Mouse (Mus musculus): ENCODE results near the gene Mbtd1. TPM values are rescaled to one million over a fixed set of nuclear protein-coding genes. Genes with fewer than 3 reads are reported as not detected.
"Not testable (repeated sequence)": the region's sequence is repeated elsewhere in the genome, so short reads cannot be mapped to it uniquely, and the experiment has no call there.

Gene Mbtd1
- polyA plus RNA-seq (2012; rRNA removed): 17.9 and 18.4 TPM in 2 replicates

- peak; percentile 96 for DNase-seq (ENCODE audit: low spot score)
These were observed at the start of gene Mbtd1, which contains the start of gene Utp18 for GRCm38 (mm10) chr11:93885572-93886410. Gene Mbtd1, plus strand, starts transcription at chr11:93885852. Gene Utp18, minus strand, starts transcription at chr11:93885766.

- no peak for DNase-seq (ENCODE audit: low spot score)
These were observed 38.3 kb upstream of the Mbtd1 start for GRCm38 (mm10) chr11:93847342-93847741.

GRCm38 (mm10) chr11:93852546-93852945 is 33.1 kb upstream of the Mbtd1 start:
- no peak for DNase-seq (ENCODE audit: low spot score)

GRCm38 (mm10) chr11:93856284-93856955 is 29.2 kb upstream of the Mbtd1 start:
- peak; percentile 38 for DNase-seq (ENCODE audit: low spot score)

- no peak for DNase-seq (ENCODE audit: low spot score)
These were observed 25.0 kb upstream of the Mbtd1 start for GRCm38 (mm10) chr11:93860540-93861172.

- DNase-seq (ENCODE audit: low spot score): no peak
These were observed 24.5 kb upstream of the Mbtd1 start for GRCm38 (mm10) chr11:93861193-93861592.

GRCm38 (mm10) chr11:93862045-93862623 is 23.5 kb upstream of the Mbtd1 start:
- DNase-seq (ENCODE audit: low spot score): no peak

GRCm38 (mm10) chr11:93862638-93863037 is 23.0 kb upstream of the Mbtd1 start:
- no peak for DNase-seq (ENCODE audit: low spot score)

GRCm38 (mm10) chr11:93884068-93884467 is 1.6 kb upstream of the Mbtd1 start:
- DNase-seq (ENCODE audit: low spot score): no peak

- DNase-seq (ENCODE audit: low spot score): no peak
These were observed 616 bp upstream of the Mbtd1 start for GRCm38 (mm10) chr11:93884901-93885571.

- DNase-seq (ENCODE audit: low spot score): no peak
These were observed 893 bp downstream of the Mbtd1 start for GRCm38 (mm10) chr11:93886411-93887079.

- DNase-seq (ENCODE audit: low spot score): no peak
These were observed 1.4 kb downstream of the Mbtd1 start for GRCm38 (mm10) chr11:93887080-93887447.

- DNase-seq (ENCODE audit: low spot score): no peak
These were observed 12.1 kb downstream of the Mbtd1 start for GRCm38 (mm10) chr11:93897732-93898131.

- DNase-seq (ENCODE audit: low spot score): no peak
These were observed 21.2 kb downstream of the Mbtd1 start for GRCm38 (mm10) chr11:93906834-93907233.

- DNase-seq (ENCODE audit: low spot score): no peak
These were observed 22.2 kb downstream of the Mbtd1 start for GRCm38 (mm10) chr11:93907839-93908238.

- no peak for DNase-seq (ENCODE audit: low spot score)
These were observed 23.2 kb downstream of the Mbtd1 start for GRCm38 (mm10) chr11:93908829-93909228.

GRCm38 (mm10) chr11:93911603-93912002 is 26.0 kb downstream of the Mbtd1 start:
- DNase-seq (ENCODE audit: low spot score): no peak

GRCm38 (mm10) chr11:93915019-93915418 is 29.4 kb downstream of the Mbtd1 start:
- not testable (repeated sequence) for DNase-seq (ENCODE audit: low spot score)

- DNase-seq (ENCODE audit: low spot score): no peak
These were observed 43.5 kb downstream of the Mbtd1 start for GRCm38 (mm10) chr11:93929106-93929505.

- no peak for DNase-seq (ENCODE audit: low spot score)
These were observed 55.3 kb downstream of the Mbtd1 start for GRCm38 (mm10) chr11:93940906-93941305.

- no peak for DNase-seq (ENCODE audit: low spot score)
These were observed 59.3 kb downstream of the Mbtd1 start for GRCm38 (mm10) chr11:93944986-93945385.

All from urinary bladder, adult 2 months (tissue).